In genomic region chr19:3895171-3895631, GRCm38 (mm10) we compare ENCODE assay signal across 13 mouse cellular contexts. TPM values are rescaled to one million over a fixed set of nuclear protein-coding genes. Genes with fewer than 3 reads are reported as not detected.
DNase-seq lines count a peak whose midpoint lies in the region; ATAC-seq and TF ChIP-seq lines count a peak whose summit lies in the region.
"Had no signal": no experiment of that assay in that cellular context is flagged by ENCODE, and none has a peak within 500 bp of the region (broad histone marks: within the 10 kb centered on the region; RNA-seq: fewer than 3 reads in every experiment).

No protein-coding gene starts in this region.

- H3K4me1 ChIP-seq in limb, embryonic 12.5 days (replicated peaks): no peaks in the 10 kb centered on the region
- H3K4me1 ChIP-seq in limb, embryonic 10.5 days: peaks cover 7% of the 10 kb centered on the region
- H3K4me1 ChIP-seq in forebrain, embryonic 15.5 days: no peaks in the 10 kb centered on the region
- no peaks in the 10 kb centered on the region for H3K4me1 ChIP-seq in liver, embryonic 14.5 days (replicated peaks; ENCODE audit: control insufficient read depth in 2 of 2, insufficient read depth in 2 of 2, low read length in 1 of 2)
- H3K4me1 ChIP-seq in olfactory bulb, adult 2 months (ENCODE audit: control insufficient read depth, insufficient read depth, low read length): 0 out of 2 replicates have a peak, but pooled peaks cover 3% of the 10 kb centered on the region

- H3K27ac ChIP-seq in limb, embryonic 12.5 days: peak overlapping the region; percentile 45; the same call in 1 of the 2 replicates
- no peak overlapping the region for H3K27ac ChIP-seq in limb, embryonic 10.5 days
- no peak overlapping the region for H3K27ac ChIP-seq in forebrain, embryonic 15.5 days (replicated peaks)
- H3K27ac ChIP-seq in liver, embryonic 14.5 days: no peak overlapping the region
- 0 out of 2 replicates have a peak overlapping the region, but pooled peaks have one; percentile 3 for H3K27ac ChIP-seq in olfactory bulb, adult 2 months (ENCODE audit: insufficient read depth, low read depth, low read length)

- H3K9ac ChIP-seq in limb, embryonic 12.5 days (replicated peaks): no peak overlapping the region
- H3K9ac ChIP-seq in forebrain, embryonic 15.5 days (replicated peaks): no peak overlapping the region
- no peak overlapping the region for H3K9ac ChIP-seq in liver, embryonic 14.5 days (replicated peaks)
- H3K9ac ChIP-seq: lung, embryonic 14.5 days had no signal

- no peak for TF ChIP-seq POLR2A in olfactory bulb, adult 2 months (IDR thresholded peaks at IDR 0.05; ENCODE audit: insufficient read depth, low read depth, low read length)

- no peaks in the 10 kb centered on the region for H3K27me3 ChIP-seq in limb, embryonic 12.5 days
- no peaks in the 10 kb centered on the region for H3K27me3 ChIP-seq in limb, embryonic 10.5 days (ENCODE audit: low read depth, poor library complexity, severe bottlenecking)
- no peaks in the 10 kb centered on the region for H3K27me3 ChIP-seq in forebrain, embryonic 15.5 days
- H3K27me3 ChIP-seq in liver, embryonic 14.5 days (ENCODE audit: control insufficient read depth, insufficient read depth, low read length): no peaks in the 10 kb centered on the region

- TF ChIP-seq CTCF in liver, embryonic 14.5 days (IDR thresholded peaks at IDR 0.05; ENCODE audit: low read depth): no peak
- TF ChIP-seq CTCF in olfactory bulb, adult 2 months (IDR thresholded peaks at IDR 0.05; ENCODE audit: insufficient read depth, low read depth, low read length): no peak

- 0 out of 2 replicates have a peak, but pooled peaks have one; percentile 13 for ATAC-seq in limb, embryonic 12.5 days (ENCODE audit: insufficient number of reproducible peaks, insufficient read depth, low FRiP score, low TSS enrichment, low read depth)
- peak; percentile 63 for ATAC-seq in forebrain, embryonic 15.5 days (replicated peaks)
- peak; percentile 53 for ATAC-seq in liver, embryonic 14.5 days (ENCODE audit: insufficient read depth)
- ATAC-seq: activated CD4-positive, CD25-positive, alpha-beta regulatory T cell, adult 4 months had no signal

- H3K9me3 ChIP-seq in limb, embryonic 12.5 days: no peaks in the 10 kb centered on the region
- H3K9me3 ChIP-seq in limb, embryonic 10.5 days (replicated peaks): no peaks in the 10 kb centered on the region
- H3K9me3 ChIP-seq in forebrain, embryonic 15.5 days: no peaks in the 10 kb centered on the region
- H3K9me3 ChIP-seq in liver, embryonic 14.5 days (ENCODE audit: control insufficient read depth, low read length): no peaks in the 10 kb centered on the region

- 29% methylated on average over 3 of the region's 3 CpGs for WGBS in limb, embryonic 12.5 days
- 35% methylated on average over 3 of the region's 3 CpGs for WGBS in limb, embryonic 10.5 days
- 32% methylated on average over 3 of the region's 3 CpGs for WGBS in forebrain, embryonic 15.5 days
- WGBS in liver, embryonic 14.5 days (ENCODE audit: insufficient replicate concordance): 56% methylated on average over 3 of the region's 3 CpGs
- 20% methylated on average over 3 of the region's 3 CpGs for WGBS in olfactory bulb, adult 2 months

- no peak for TF ChIP-seq EP300 in liver, embryonic 14.5 days (IDR thresholded peaks at IDR 0.05; ENCODE audit: low read depth)

- no peak for DNase-seq in limb, embryonic 10.5 days (ENCODE audit: low spot score)
- no peak for DNase-seq in liver, embryonic 14.5 days (ENCODE audit: low read depth in 3 of 3, low spot score in 3 of 3)
- no peak for DNase-seq in right cerebral cortex, postnatal 36 days (ENCODE audit: low spot score in 2 of 2)
- no peak for DNase-seq in frontal cortex, postnatal 10 days (ENCODE audit: low spot score in 2 of 2)
- DNase-seq in cerebellum, adult 9-11 months: no peak
- DNase-seq: kidney, adult 18-20 months; lung, embryonic 14.5 days; retina, postnatal 1 day; thymus, adult 18-20 months had no signal

- H3K4me3 ChIP-seq in limb, embryonic 12.5 days (replicated peaks): no peak overlapping the region
- no peak overlapping the region for H3K4me3 ChIP-seq in limb, embryonic 10.5 days
- H3K4me3 ChIP-seq in forebrain, embryonic 15.5 days: no peak overlapping the region
- H3K4me3 ChIP-seq in liver, embryonic 14.5 days (ENCODE audit: insufficient read depth in 1 of 2, low read depth in 2 of 2, low read length in 2 of 2): no peak overlapping the region
- H3K4me3 ChIP-seq in olfactory bulb, adult 2 months (ENCODE audit: insufficient read depth, low read depth, low read length): no peak overlapping the region

- no peak overlapping the region for H3K4me2 ChIP-seq in limb, embryonic 12.5 days
- no peak overlapping the region for H3K4me2 ChIP-seq in forebrain, embryonic 15.5 days (replicated peaks)
- H3K4me2 ChIP-seq in liver, embryonic 14.5 days (ENCODE audit: low read depth): no peak overlapping the region
- H3K4me2 ChIP-seq: lung, embryonic 14.5 days had no signal

- peaks cover 98% of the 10 kb centered on the region for H3K36me3 ChIP-seq in limb, embryonic 12.5 days
- peaks cover 95% of the 10 kb centered on the region for H3K36me3 ChIP-seq in limb, embryonic 10.5 days
- peaks cover 40% of the 10 kb centered on the region for H3K36me3 ChIP-seq in forebrain, embryonic 15.5 days
- no peaks in the 10 kb centered on the region; the same call in none of the 2 replicates for H3K36me3 ChIP-seq in liver, embryonic 14.5 days (replicated peaks; ENCODE audit: control insufficient read depth, insufficient read depth, low read depth)

RNA-seq across cellular contexts. Expression of gene Tcirg1, which starts 11.7 kb away (rescaled TPM):
- 41.3 and 47.0 TPM in 2 replicates for polyA plus RNA-seq in limb, embryonic 12.5 days (2016; fragmentation: Nextera tagmentation; extraction: Ambion mirVana)
- 27.9 and 39.4 TPM in 2 replicates for polyA plus RNA-seq in limb, embryonic 10.5 days (2016; fragmentation: Nextera tagmentation; extraction: Ambion mirVana)
- 11.9 and 13.3 TPM in 2 replicates for polyA plus RNA-seq in forebrain, embryonic 15.5 days (2015; fragmentation: Nextera tagmentation; extraction: Ambion mirVana)
- 47.1 and 48.6 TPM in 2 replicates for polyA plus RNA-seq in liver, embryonic 14.5 days (2012; rRNA removed)
- polyA plus RNA-seq in liver, embryonic 14.5 days (2014; fragmentation: Nextera tagmentation; extraction: Ambion mirVana): 15.4 and 15.6 TPM in 2 replicates
- not detected in 2 replicates for polyA plus RNA-seq in olfactory bulb, adult 2 months (2012; ENCODE audit: insufficient read depth, insufficient read length, low replicate concordance, missing spikeins)

RNA-seq across cellular contexts. Expression of gene Ndufs8, which starts 17.4 kb away (rescaled TPM):
- 242 and 257 TPM in 2 replicates for polyA plus RNA-seq in limb, embryonic 12.5 days (2016; fragmentation: Nextera tagmentation; extraction: Ambion mirVana)
- polyA plus RNA-seq in limb, embryonic 10.5 days (2016; fragmentation: Nextera tagmentation; extraction: Ambion mirVana): 249 and 273 TPM in 2 replicates
- polyA plus RNA-seq in forebrain, embryonic 15.5 days (2015; fragmentation: Nextera tagmentation; extraction: Ambion mirVana): 195 and 201 TPM in 2 replicates
- polyA plus RNA-seq in liver, embryonic 14.5 days (2012; rRNA removed): 118 and 126 TPM in 2 replicates
- polyA plus RNA-seq in liver, embryonic 14.5 days (2014; fragmentation: Nextera tagmentation; extraction: Ambion mirVana): 209 and 219 TPM in 2 replicates
- polyA plus RNA-seq in olfactory bulb, adult 2 months (2012; ENCODE audit: insufficient read depth, insufficient read length, low replicate concordance, missing spikeins): not detected in 2 replicates

RNA-seq across cellular contexts. Expression of gene Aldh3b1, which starts 34.4 kb away (rescaled TPM):
- 0.60 and 0.65 TPM in 2 replicates for polyA plus RNA-seq in limb, embryonic 12.5 days (2016; fragmentation: Nextera tagmentation; extraction: Ambion mirVana)
- polyA plus RNA-seq in limb, embryonic 10.5 days (2016; fragmentation: Nextera tagmentation; extraction: Ambion mirVana): 0.20 and 0.33 TPM in 2 replicates
- polyA plus RNA-seq in forebrain, embryonic 15.5 days (2015; fragmentation: Nextera tagmentation; extraction: Ambion mirVana): 1.5 and 1.8 TPM in 2 replicates
- 3.3 and 3.6 TPM in 2 replicates for polyA plus RNA-seq in liver, embryonic 14.5 days (2012; rRNA removed)
- polyA plus RNA-seq in liver, embryonic 14.5 days (2014; fragmentation: Nextera tagmentation; extraction: Ambion mirVana): 4.9 and 5.3 TPM in 2 replicates
- polyA plus RNA-seq in olfactory bulb, adult 2 months (2012; ENCODE audit: insufficient read depth, insufficient read length, low replicate concordance, missing spikeins): not detected in 2 replicates

RNA-seq across cellular contexts. Expression of gene Unc93b1, which starts 39.8 kb away (rescaled TPM):
- polyA plus RNA-seq in limb, embryonic 12.5 days (2016; fragmentation: Nextera tagmentation; extraction: Ambion mirVana): 11.7 and 12.1 TPM in 2 replicates
- 5.4 and 6.7 TPM in 2 replicates for polyA plus RNA-seq in limb, embryonic 10.5 days (2016; fragmentation: Nextera tagmentation; extraction: Ambion mirVana)
- polyA plus RNA-seq in forebrain, embryonic 15.5 days (2015; fragmentation: Nextera tagmentation; extraction: Ambion mirVana): 6.6 and 6.9 TPM in 2 replicates
- polyA plus RNA-seq in liver, embryonic 14.5 days (2012; rRNA removed): 19.8 and 22.8 TPM in 2 replicates
- polyA plus RNA-seq in liver, embryonic 14.5 days (2014; fragmentation: Nextera tagmentation; extraction: Ambion mirVana): 14.7 and 15.1 TPM in 2 replicates
- not detected in 2 replicates for polyA plus RNA-seq in olfactory bulb, adult 2 months (2012; ENCODE audit: insufficient read depth, insufficient read length, low replicate concordance, missing spikeins)

RNA-seq across cellular contexts. Expression of gene Chka, which starts 43.6 kb away (rescaled TPM):
- 55.7 and 62.8 TPM in 2 replicates for polyA plus RNA-seq in limb, embryonic 12.5 days (2016; fragmentation: Nextera tagmentation; extraction: Ambion mirVana)
- polyA plus RNA-seq in limb, embryonic 10.5 days (2016; fragmentation: Nextera tagmentation; extraction: Ambion mirVana): 48.5 and 50.0 TPM in 2 replicates
- polyA plus RNA-seq in forebrain, embryonic 15.5 days (2015; fragmentation: Nextera tagmentation; extraction: Ambion mirVana): 62.4 and 62.5 TPM in 2 replicates
- 13.2 and 17.0 TPM in 2 replicates for polyA plus RNA-seq in liver, embryonic 14.5 days (2012; rRNA removed)
- 10.3 and 13.1 TPM in 2 replicates for polyA plus RNA-seq in liver, embryonic 14.5 days (2014; fragmentation: Nextera tagmentation; extraction: Ambion mirVana)
- not detected in 2 replicates for polyA plus RNA-seq in olfactory bulb, adult 2 months (2012; ENCODE audit: insufficient read depth, insufficient read length, low replicate concordance, missing spikeins)

Comparison
In these comparisons a context has a peak if more than half of its experiments do, and no peak if none do; other contexts are left out.
1. H3K27ac ChIP-seq: peak in limb, embryonic 12.5 days (single experiment) and olfactory bulb, adult 2 months (single experiment); none in limb, embryonic 10.5 days (single experiment), forebrain, embryonic 15.5 days (single experiment) and liver, embryonic 14.5 days (single experiment).
2. ATAC-seq: peak in every context shown above with its lines; median percentile 63 in forebrain, embryonic 15.5 days; 53 in liver, embryonic 14.5 days; 13 in limb, embryonic 12.5 days.
3. RNA of gene Ndufs8, which starts 17.4 kb away (polyA plus RNA-seq): 249 to 273 TPM in limb, embryonic 10.5 days, 242 to 257 TPM in limb, embryonic 12.5 days, 118 to 219 TPM in liver, embryonic 14.5 days and 195 to 201 TPM in forebrain, embryonic 15.5 days; not detected in olfactory bulb, adult 2 months; every median in the first group is over 100 times any median in the second.